Mouse (Mus musculus) thymus, postnatal 0 days (tissue): ENCODE results near the gene Il4. TPM values are rescaled to one million over a fixed set of nuclear protein-coding genes. Genes with fewer than 3 reads are reported as not detected.

Source experiments
- DNase-seq: peaks from one replicate; pipeline ENCODE4 v3.0.0-alpha.2; 2015; ENCODE audit warnings: low spot score
- polyA plus RNA-seq: library from polyadenylated mRNA; unstranded; fragments of >200 nt; fragmentation: Nextera tagmentation; extraction: Ambion mirVana; gene quantifications from 2 replicates; pipeline ENCODE4 v1.2.1, GENCODE M21; 2015

The Il4 gene
- 1.2 and 1.5 TPM in 2 replicates for polyA plus RNA-seq

- no peak for DNase-seq
Measured at GRCm38 (mm10) chr11:53618619-53619198, at the start of gene Il4. Gene Il4 (minus strand): TSS chr11:53618669.

- DNase-seq, result no peak
Measured at GRCm38 (mm10) chr11:53664091-53664490, 45.6 kb upstream of the Il4 start.

- DNase-seq, result no peak
Measured at GRCm38 (mm10) chr11:53662794-53663674, 44.6 kb upstream of the Il4 start.

- DNase-seq, result no peak
Measured at GRCm38 (mm10) chr11:53657828-53658227, 39.4 kb upstream of the Il4 start.

GRCm38 (mm10) chr11:53657381-53657780, 38.9 kb upstream of the Il4 start:
- no peak for DNase-seq

- DNase-seq, result peak; percentile 17
Measured at GRCm38 (mm10) chr11:53656558-53657202, 38.2 kb upstream of the Il4 start.

DNA sequence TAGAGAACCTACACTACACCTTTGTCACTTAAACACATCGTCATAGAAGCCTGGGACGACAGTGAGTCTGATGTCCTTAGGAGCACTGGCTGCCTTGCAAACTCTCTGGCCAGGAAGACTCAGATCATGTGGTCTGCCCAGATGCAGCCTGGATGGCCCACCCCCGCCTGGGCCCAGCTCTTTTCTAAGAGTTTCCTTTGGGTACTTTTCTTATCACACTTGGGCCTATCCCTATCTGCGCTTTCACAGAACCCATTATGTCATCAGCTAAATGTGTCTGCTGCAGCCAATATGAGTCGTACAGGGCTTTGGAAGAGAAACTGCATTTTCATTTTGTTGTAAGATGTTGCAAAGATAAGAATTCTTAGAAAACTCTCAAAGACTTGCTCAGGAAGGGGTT, 36.6 kb upstream of the Il4 start:
- no peak for DNase-seq

GRCm38 (mm10) chr11:53652427-53652826, 34.0 kb upstream of the Il4 start:
- no peak for DNase-seq

GRCm38 (mm10) chr11:53651441-53651840, 33.0 kb upstream of the Il4 start:
- no peak for DNase-seq

GRCm38 (mm10) chr11:53644017-53644416, 25.5 kb upstream of the Il4 start:
- no peak for DNase-seq

DNA sequence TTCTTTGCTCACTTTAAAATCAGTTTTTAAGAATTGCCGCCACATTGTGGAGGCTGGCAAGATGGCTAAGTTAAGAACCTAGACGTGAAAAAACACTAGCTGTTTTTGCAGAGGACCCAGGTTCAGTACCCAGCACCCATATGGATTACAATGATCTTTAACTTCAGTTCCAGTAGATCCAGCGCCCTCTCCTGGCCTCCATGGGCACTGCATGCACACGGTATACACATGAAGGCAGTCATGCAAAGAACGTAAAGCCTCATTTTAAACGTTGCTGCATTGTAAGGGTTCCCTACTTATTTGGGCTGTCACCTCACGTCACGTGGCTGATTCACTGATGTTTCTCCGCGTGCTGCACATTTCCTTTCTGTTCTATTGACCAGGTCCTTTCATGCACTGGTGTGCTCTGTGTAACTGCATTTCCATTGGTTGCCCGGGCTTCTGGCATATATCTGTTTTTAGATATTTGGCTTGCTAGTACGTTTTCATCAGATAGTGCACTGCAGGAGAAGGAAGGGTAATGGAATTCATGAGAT, 24.3 kb upstream of the Il4 start:
- DNase-seq, result no peak

DNA sequence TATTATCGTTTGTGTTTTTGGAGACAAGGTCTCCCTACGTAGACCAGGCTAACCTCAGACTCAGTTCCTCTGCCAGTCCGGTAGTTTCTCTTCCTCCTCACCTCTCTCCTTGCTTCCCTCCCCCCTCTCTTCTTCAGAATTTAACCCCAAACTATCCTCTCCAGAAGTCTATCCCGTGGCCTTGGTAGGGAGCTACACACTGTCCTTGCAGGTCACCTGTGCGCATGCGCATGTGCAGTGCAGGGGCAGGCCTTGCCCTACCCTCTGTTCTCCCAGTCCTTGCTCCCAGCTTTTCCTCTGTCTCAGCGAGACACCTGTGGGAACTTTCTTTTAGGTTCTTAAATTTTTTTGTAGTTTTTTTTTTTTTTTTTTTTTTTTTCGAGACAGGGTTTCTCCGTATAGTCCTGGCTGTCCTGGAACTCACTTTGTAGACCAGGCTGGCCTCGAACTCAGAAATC, 19.4 kb upstream of the Il4 start:
- DNase-seq, result no peak

GRCm38 (mm10) chr11:53637046-53637802, 18.8 kb upstream of the Il4 start:
- no peak for DNase-seq

DNA sequence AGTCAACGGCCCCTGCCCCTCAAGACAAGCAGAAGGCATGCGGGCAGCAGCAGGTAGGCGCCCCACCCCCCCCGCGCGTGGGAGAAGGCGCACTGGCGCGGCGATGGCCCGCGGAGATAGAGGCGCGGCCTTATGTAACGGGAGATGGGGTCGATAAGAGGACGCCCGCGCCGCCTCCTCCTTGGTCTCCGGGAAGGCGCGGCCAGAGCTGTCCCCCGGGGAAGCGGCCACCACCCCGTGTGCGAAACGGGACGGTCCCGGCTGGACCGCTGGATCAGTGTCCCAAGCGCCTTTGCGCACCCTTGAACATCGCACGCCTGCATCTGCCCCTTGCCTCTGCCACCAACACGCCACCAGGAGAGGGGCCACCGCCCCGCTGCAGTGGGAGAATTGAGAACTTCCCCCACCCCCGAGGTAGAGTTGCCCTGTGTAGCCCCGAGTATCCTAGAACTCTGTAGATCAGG, 17.7 kb upstream of the Il4 start:
- DNase-seq, result no peak

DNA sequence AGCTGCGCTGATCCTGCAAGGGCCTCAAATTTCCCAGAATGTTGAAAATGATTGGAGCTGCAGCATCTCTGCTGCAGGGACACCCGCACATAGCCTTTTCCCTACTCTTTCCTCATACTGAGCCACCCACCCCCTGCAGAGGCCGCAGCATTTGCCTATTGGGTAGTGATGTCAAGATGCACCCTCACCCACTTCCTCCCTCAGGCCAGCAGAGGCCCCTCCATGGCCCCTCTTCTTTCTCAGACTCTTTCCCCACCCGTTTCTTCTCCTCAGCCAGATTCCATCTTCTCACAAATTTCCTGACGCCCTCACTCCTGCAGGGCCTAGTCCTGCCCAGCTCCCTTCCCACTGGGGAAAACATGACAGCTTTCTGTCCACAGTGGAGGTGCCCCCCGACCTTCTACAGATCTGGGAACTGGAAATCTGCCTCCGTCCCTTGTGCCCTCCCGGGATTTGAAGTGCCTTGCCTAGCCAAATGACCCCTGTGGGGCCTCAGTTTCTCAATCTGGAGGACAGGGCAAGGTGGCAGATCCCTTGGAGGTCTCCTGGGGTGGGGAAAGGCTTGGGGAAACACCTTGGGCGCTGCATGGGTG, 17.2 kb upstream of the Il4 start:
- no peak for DNase-seq

- DNase-seq, result no peak
Measured at GRCm38 (mm10) chr11:53634556-53634955, 16.1 kb upstream of the Il4 start, which contains the start of gene Il13. Gene Il13 (minus strand): TSS chr11:53634702.

DNA sequence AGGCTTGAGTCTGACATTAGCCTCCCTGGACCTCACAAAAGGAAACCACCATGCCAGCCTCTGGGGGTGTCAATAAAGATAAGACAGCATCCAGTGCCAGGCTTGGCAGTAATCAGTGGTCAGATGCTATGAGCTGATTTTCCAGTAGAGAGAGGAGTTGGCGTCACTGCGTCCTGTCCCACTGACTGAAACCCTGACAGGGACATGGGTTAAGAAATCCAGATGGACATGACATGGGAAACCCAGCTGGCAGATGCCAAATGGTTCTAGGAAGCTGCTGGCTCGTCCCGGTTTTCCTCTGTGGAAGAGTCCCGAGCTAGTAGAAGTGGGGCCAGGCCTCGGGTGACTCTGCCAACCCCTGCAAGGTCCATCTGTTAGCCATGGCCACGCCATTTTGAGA, 15.2 kb upstream of the Il4 start:
- no peak for DNase-seq

- no peak for DNase-seq
Measured at GRCm38 (mm10) chr11:53632122-53632733, 13.8 kb upstream of the Il4 start.

- DNase-seq, result peak; percentile 81
Measured at GRCm38 (mm10) chr11:53627859-53628258, 9.4 kb upstream of the Il4 start.

DNA sequence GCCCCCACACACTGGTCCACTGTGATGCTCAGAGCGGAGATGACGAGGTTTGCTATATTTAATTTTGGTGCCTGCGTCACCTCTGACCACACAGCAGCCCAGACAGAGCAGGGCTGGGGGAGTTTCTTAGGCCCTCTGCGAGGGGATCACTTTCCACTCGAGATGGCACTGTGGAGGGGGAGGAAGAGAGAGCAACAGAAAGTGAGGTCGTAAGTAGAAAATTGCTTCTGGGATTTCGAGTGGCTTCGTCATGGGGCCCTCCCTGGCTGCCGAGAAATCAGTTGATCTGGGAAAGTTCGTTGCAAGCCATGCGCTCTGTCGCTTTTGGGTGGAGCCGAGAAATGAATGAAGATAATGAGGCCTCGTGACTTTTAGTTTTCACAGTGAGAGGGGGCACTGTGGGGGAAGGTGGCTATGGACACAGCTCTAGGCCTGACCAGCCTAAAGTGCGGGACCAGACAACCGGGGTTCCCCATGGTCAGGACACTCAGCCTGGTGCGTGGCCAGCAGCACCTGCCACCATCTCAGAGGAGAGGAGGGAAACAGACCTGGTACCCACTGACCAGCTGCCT, 8.4 kb upstream of the Il4 start:
- no peak for DNase-seq
